1 mouse cellular context compared by ENCODE assay signal in the genomic region with DNA sequence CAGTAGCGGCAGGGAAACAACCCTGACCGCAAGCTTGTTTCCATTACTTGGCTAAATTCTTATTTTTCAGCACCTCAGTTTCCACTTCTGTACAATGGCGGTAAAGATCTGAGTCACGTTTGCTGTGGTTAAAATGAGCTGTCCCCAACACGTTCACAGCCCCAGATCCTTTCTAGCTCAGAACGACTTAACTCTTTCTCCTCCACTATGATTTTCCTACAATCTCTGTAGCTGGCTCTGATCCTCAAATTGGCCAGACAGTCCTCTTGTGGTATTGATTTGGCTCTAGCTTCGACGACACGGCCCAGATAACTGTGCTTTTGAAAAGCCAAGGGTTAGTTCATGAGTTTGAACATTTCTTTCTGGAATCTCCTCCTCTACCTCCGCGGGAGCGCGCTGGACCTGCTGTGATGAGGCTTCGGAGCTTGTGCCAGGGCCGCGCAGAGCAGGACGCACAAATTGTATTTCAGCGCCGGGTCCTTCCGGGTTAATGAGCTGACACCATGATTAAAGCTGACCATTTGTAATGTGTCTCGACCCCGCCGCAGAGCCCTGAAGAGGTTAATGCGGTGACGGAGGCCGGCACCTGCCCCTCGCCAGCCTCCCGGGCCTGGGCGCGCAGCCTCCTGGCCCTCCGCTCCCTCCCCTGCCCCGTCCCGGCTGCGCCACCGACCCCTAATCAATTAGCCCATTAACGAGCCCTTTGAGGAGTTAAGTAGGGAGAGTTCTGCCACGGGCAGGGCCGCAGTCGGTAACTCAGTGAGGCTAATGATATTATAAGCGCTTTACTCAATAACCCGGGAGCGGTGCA.
A peak's percentile ranks its signal among the peaks of the same experiment; 100 is the strongest.
TF ChIP-seq lines count a peak whose summit lies in the region.

No protein-coding gene starts in this region.

TF ChIP-seq in CH12.LX, 34 proteins besides CTCF, POLR2A, EP300 and RAD21:
- TF ChIP-seq MAX (IDR thresholded peaks at IDR 0.05; ENCODE audit: low read length) (no peak), MAZ (IDR thresholded peaks at IDR 0.05; ENCODE audit: low read depth, low read length) (no peak), BHLHE40 (IDR thresholded peaks at IDR 0.05; ENCODE audit: low read depth, low read length) (peak; percentile 84)
